Mouse (Mus musculus) liver, embryonic 11.5 days (tissue): ENCODE data around the gene Ptpn5. TPM values are rescaled to one million over a fixed set of nuclear protein-coding genes. Genes with fewer than 3 reads are reported as not detected.

Experiments
- ATAC-seq: fragments of 200-750 bp; cut with Nextera tagmentation; replicated peaks from 2 replicates; pipeline ENCODE4 v1.8.0; 2017; ENCODE audit warnings: moderate number of reproducible peaks, mild to moderate bottlenecking, moderate TSS enrichment, moderate library complexity; ENCODE audit not compliant: low FRiP score
- DNase-seq: peaks from one replicate; pipeline ENCODE4 v3.0.0-alpha.2; 2017; ENCODE audit warnings: low spot score
- H3K27ac ChIP-seq: fragments of 300-500 bp; sonication (generic); 2 replicates; pipeline ENCODE4 v1.5.1; 2014; ENCODE audit warnings: mild to moderate bottlenecking, low read depth, low read length, control low read depth
- H3K27me3 ChIP-seq: fragments of 300-500 bp; sonication (generic); replicated peaks from 2 replicates; pipeline ENCODE4 v1.6.1; 2014; ENCODE audit warnings: low read length, mixed read lengths; ENCODE audit not compliant: control insufficient read depth, insufficient read depth
- H3K36me3 ChIP-seq: fragments of 300-500 bp; sonication (generic); 2 replicates; pipeline ENCODE4 v1.6.1; 2014; ENCODE audit warnings: mild to moderate bottlenecking, low read length, moderate library complexity, mixed read lengths; ENCODE audit not compliant: control insufficient read depth, insufficient read depth
- H3K4me1 ChIP-seq: fragments of 300-500 bp; sonication (generic); replicated peaks from 2 replicates; pipeline ENCODE4 v1.6.1; 2014; ENCODE audit warnings: low read length, mixed read lengths; ENCODE audit not compliant: control insufficient read depth, insufficient read depth
- H3K4me2 ChIP-seq: fragments of 300-500 bp; sonication (generic); 2 replicates; pipeline ENCODE4 v1.6.1; 2014; ENCODE audit warnings: mild to moderate bottlenecking, control low read depth, moderate library complexity
- H3K4me3 ChIP-seq: fragments of 300-500 bp; sonication (generic); 2 replicates; pipeline ENCODE4 v1.5.1; 2014; ENCODE audit warnings: low read depth, low read length, control low read depth
- H3K9ac ChIP-seq: fragments of 300-500 bp; sonication (generic); 2 replicates; pipeline ENCODE4 v1.6.1; 2014; ENCODE audit warnings: low read depth, low read length, control low read depth
- H3K9me3 ChIP-seq: fragments of 300-500 bp; sonication (generic); 2 replicates; pipeline ENCODE4 v1.6.1; 2016; ENCODE audit warnings: low read length, inconsistent platforms, mixed read lengths; ENCODE audit not compliant: control insufficient read depth
- WGBS: fragments of 180-500 bp; shearing (Covaris S2); extraction: QIAGEN DNeasy Blood & Tissue Kit; methylation state at CpG from one replicate; pipeline ENCODE4 v1.1.7; 2014; 5-methylcytosine and 5-hydroxymethylcytosine counted together
- polyA plus RNA-seq: library from polyadenylated mRNA; unstranded; fragments of >200 nt; fragmentation: Nextera tagmentation; extraction: Ambion mirVana; gene quantifications from 2 replicates; pipeline ENCODE4 v1.2.1, GENCODE M21; 2014

The Ptpn5 gene
- polyA plus RNA-seq, 1 experiment from 2014 or later, result 0.10 TPM

DNA sequence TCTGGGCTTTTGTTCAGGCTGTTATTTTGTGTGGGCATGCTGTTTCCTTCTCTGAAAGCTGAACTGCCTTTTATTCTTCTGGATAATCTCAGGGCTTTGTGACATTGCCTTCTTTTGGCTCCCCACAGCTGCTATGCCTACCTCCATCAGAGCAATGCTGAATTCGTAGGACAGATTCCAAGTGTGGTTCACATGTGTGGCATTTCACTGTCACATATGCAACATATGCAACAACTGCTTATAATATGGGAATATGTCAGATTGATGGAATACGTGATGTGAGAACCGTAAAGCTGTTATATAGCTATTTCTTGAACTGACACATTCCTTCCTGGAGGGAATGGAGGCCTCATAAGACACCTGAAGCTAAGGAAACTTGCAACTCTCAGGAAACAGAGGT is 66.5 kb downstream of the Ptpn5 start:
- Histone ChIP-seq H3K4me1 (no peaks in the 10 kb centered on the region), H3K4me2 (no peak overlapping the region), H3K9ac (no peak overlapping the region), H3K4me3 (no peak overlapping the region), H3K27ac (no peak overlapping the region), H3K36me3 (no peaks in the 10 kb centered on the region), H3K27me3 (peaks cover 4% of the 10 kb centered on the region; the same call in 1 of the 2 replicates), H3K9me3 (no peaks in the 10 kb centered on the region)
- WGBS, result 80% methylated on average over 3 of the region's 3 CpGs
- ATAC-seq (no peak), DNase-seq (no peak)

GRCm38 (mm10) chr7:47061560-47061959 is 71.9 kb downstream of the Ptpn5 start:
- 77% methylated on average over 5 of the region's 5 CpGs for WGBS
- Histone ChIP-seq H3K4me1 (peaks cover 8% of the 10 kb centered on the region), H3K4me2 (peak overlapping the region; percentile 47), H3K4me3 (no peak overlapping the region; the same call in 1 of the 2 replicates), H3K27me3 (peaks cover 4% of the 10 kb centered on the region; the same call in 1 of the 2 replicates), H3K9ac (no peak overlapping the region; the same call in 1 of the 2 replicates), H3K9me3 (no peaks in the 10 kb centered on the region), H3K27ac (peak overlapping the region; percentile 43; the same call in 1 of the 2 replicates), H3K36me3 (no peaks in the 10 kb centered on the region)
- DNase-seq, result no peak
- no peak for ATAC-seq

DNA sequence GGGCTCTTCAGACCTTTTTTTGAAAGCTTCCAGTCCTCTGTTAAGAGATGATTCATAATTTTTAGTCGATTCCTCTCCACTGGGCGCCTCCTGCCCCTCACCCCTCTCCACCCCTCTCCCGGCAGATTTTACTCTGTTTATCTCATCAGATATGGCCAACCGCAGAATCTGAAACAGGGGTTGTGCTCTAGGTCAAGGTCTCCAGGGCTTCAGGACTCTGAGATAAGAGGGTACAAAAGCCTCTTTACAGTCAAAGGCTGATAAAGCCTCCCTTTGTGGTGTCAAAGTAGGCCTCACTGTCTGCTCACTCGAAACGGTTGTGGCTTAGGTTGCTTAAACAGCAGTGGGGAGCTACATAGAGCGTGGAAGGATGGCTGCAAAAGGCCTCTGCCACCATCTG is 74.1 kb downstream of the Ptpn5 start:
- ATAC-seq (peak; percentile 69), DNase-seq (no peak)
- Histone ChIP-seq H3K4me3 (no peak overlapping the region), H3K36me3 (no peaks in the 10 kb centered on the region), H3K27me3 (0 out of 2 replicates have a peak, but pooled peaks cover 2% of the 10 kb centered on the region), H3K4me2 (no peak overlapping the region), H3K27ac (peak overlapping the region; percentile 62; the same call in 1 of the 2 replicates), H3K4me1 (peaks cover 8% of the 10 kb centered on the region), H3K9ac (no peak overlapping the region), H3K9me3 (no peaks in the 10 kb centered on the region)
- 16% methylated on average over 7 of the region's 7 CpGs for WGBS

DNA sequence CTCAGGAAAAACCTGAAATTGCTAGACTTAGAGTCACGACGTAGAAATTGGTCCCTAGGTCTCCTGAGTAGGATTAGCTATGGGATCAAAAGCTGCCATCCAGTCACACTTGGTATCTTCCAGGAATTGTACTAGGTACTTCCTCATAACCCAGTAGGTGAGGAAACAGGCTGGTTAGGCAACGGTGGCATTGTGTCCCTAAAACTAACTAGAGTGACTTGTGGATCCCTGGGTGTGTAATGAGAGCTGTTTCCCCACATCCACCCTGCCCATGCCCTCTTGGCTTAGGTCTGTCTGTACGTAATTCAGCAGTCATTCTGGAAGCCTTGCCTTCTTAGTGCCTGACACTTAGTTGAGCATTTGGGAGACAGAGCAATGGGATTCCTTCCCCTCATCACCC is 77.2 kb downstream of the Ptpn5 start:
- Histone ChIP-seq H3K4me3 (no peak overlapping the region), H3K9me3 (no peaks in the 10 kb centered on the region), H3K36me3 (no peaks in the 10 kb centered on the region; the same call in 1 of the 2 replicates), H3K4me2 (no peak overlapping the region), H3K27me3 (0 out of 2 replicates have a peak, but pooled peaks cover 2% of the 10 kb centered on the region), H3K27ac (no peak overlapping the region), H3K9ac (no peak overlapping the region), H3K4me1 (peaks cover 16% of the 10 kb centered on the region)
- WGBS, result 67% methylated on average over 4 of the region's 4 CpGs
- no peak for ATAC-seq
- DNase-seq, result no peak

GRCm38 (mm10) chr7:47055744-47056143 is 77.7 kb downstream of the Ptpn5 start:
- Histone ChIP-seq H3K27me3 (0 out of 2 replicates have a peak, but pooled peaks cover 2% of the 10 kb centered on the region), H3K27ac (no peak overlapping the region), H3K4me3 (no peak overlapping the region), H3K4me1 (peaks cover 21% of the 10 kb centered on the region), H3K4me2 (no peak overlapping the region), H3K9ac (no peak overlapping the region), H3K9me3 (no peaks in the 10 kb centered on the region), H3K36me3 (no peaks in the 10 kb centered on the region; the same call in 1 of the 2 replicates)
- ATAC-seq (no peak), DNase-seq (no peak)
- 50% methylated on average over 9 of the region's 9 CpGs for WGBS

DNA sequence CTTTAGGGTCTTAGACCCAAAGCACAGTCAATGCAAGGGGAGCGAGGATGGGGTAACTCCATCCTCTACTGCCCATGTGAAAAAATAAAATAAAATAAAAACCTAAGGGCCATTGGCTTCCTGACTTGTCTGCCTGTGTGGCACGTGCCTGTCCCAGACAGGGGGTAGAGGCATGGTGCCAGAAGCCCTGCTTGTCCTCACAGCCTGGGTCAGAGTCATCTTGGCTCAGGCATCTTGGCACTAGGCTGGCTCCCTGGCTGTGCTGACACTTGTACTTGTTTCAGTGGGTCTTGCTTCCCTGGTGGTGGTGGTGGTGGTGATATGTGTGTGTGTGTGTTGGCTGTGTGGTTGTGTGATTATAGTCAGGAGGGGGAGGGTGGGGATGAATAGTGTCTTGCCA is 78.8 kb downstream of the Ptpn5 start:
- no peak overlapping the region for H3K27ac ChIP-seq
- 0 out of 2 replicates have a peak, but pooled peaks cover 2% of the 10 kb centered on the region for H3K27me3 ChIP-seq
- no peak overlapping the region for H3K4me3 ChIP-seq
- H3K9me3 ChIP-seq, result no peaks in the 10 kb centered on the region
- H3K4me2 ChIP-seq, result no peak overlapping the region
- 73% methylated on average over 2 of the region's 2 CpGs for WGBS
- peaks cover 16% of the 10 kb centered on the region for H3K4me1 ChIP-seq
- no peak for DNase-seq
- no peaks in the 10 kb centered on the region; the same call in 1 of the 2 replicates for H3K36me3 ChIP-seq
- ATAC-seq, result no peak
- no peak overlapping the region for H3K9ac ChIP-seq

GRCm38 (mm10) chr7:47053287-47053686 is 80.2 kb downstream of the Ptpn5 start:
- WGBS, result 95% methylated on average over 15 of the region's 15 CpGs
- DNase-seq (no peak), ATAC-seq (no peak)
- Histone ChIP-seq H3K9ac (no peak overlapping the region), H3K27me3 (peaks cover 5% of the 10 kb centered on the region; the same call in 1 of the 2 replicates), H3K4me2 (no peak overlapping the region), H3K9me3 (no peaks in the 10 kb centered on the region), H3K27ac (no peak overlapping the region), H3K4me1 (peaks cover 14% of the 10 kb centered on the region), H3K4me3 (no peak overlapping the region), H3K36me3 (no peaks in the 10 kb centered on the region; the same call in 1 of the 2 replicates)

- peak overlapping the region; percentile 8; the same call in 1 of the 2 replicates for H3K9ac ChIP-seq
- H3K9me3 ChIP-seq, result no peaks in the 10 kb centered on the region
- H3K4me2 ChIP-seq, result peak overlapping the region; percentile 99
- peak overlapping the region; percentile 78 for H3K4me3 ChIP-seq
- 33% methylated on average over 3 of the region's 3 CpGs for WGBS
- ATAC-seq (no peak), DNase-seq (no peak)
- peaks cover 14% of the 10 kb centered on the region for H3K4me1 ChIP-seq
- H3K27me3 ChIP-seq, result peaks cover 5% of the 10 kb centered on the region; the same call in 1 of the 2 replicates
- peak overlapping the region; percentile 45 for H3K27ac ChIP-seq
- no peaks in the 10 kb centered on the region; the same call in 1 of the 2 replicates for H3K36me3 ChIP-seq
Measured at GRCm38 (mm10) chr7:47052276-47052675, 81.2 kb downstream of the Ptpn5 start.
